Mouse (Mus musculus) CD4-positive helper T cell, adult 2 months (primary cell): Measurements from ENCODE around the gene Paip2b.
"Not testable (repeated sequence)": the region's sequence is repeated elsewhere in the genome, so short reads cannot be mapped to it uniquely, and the experiment has no call there.

ENCODE experiments used
- DNase-seq: peaks from one replicate; pipeline ENCODE4 v3.0.0-alpha.2; 2012; ENCODE audit warnings: low read depth, missing footprints, low spot score

The Paip2b gene

GRCm38 (mm10) chr6:83802033-83802432, 29.5 kb downstream of the Paip2b start:
- no peak for DNase-seq

- no peak for DNase-seq
Observed at GRCm38 (mm10) chr6:83796686-83797085, 34.9 kb downstream of the Paip2b start.

GRCm38 (mm10) chr6:83795492-83795900, 36.0 kb downstream of the Paip2b start:
- no peak for DNase-seq

GRCm38 (mm10) chr6:83794760-83795296, 36.7 kb downstream of the Paip2b start, which contains the start of gene Nagk:
Gene Nagk, plus strand, starts transcription at chr6:83794982.
- peak; percentile 98 for DNase-seq

- no peak for DNase-seq
Observed at GRCm38 (mm10) chr6:83791251-83791890, 40.2 kb downstream of the Paip2b start.

- not testable (repeated sequence) for DNase-seq
Observed at GRCm38 (mm10) chr6:83790533-83790932, 41.0 kb downstream of the Paip2b start.

- no peak for DNase-seq
Observed at GRCm38 (mm10) chr6:83788554-83788953, 43.0 kb downstream of the Paip2b start.

GRCm38 (mm10) chr6:83786426-83786825, 45.1 kb downstream of the Paip2b start:
- DNase-seq, result no peak

GRCm38 (mm10) chr6:83779026-83779425, 52.5 kb downstream of the Paip2b start:
- DNase-seq, result peak; percentile 71

- DNase-seq, result no peak
Observed at GRCm38 (mm10) chr6:83778306-83778705, 53.2 kb downstream of the Paip2b start.

GRCm38 (mm10) chr6:83775638-83776293, 55.8 kb downstream of the Paip2b start, which contains the start of gene Tex261:
Gene Tex261, minus strand, starts transcription at chr6:83775813.
- peak; percentile 93 for DNase-seq

GRCm38 (mm10) chr6:83774781-83775563, 56.6 kb downstream of the Paip2b start:
- DNase-seq, result no peak

- DNase-seq, result no peak
Observed at GRCm38 (mm10) chr6:83774126-83774525, 57.4 kb downstream of the Paip2b start.

- DNase-seq, result no peak
Observed at GRCm38 (mm10) chr6:83768485-83768884, 63.1 kb downstream of the Paip2b start.

GRCm38 (mm10) chr6:83766982-83767381, 64.6 kb downstream of the Paip2b start:
- no peak for DNase-seq

- DNase-seq, result peak; percentile 35
Observed at GRCm38 (mm10) chr6:83762880-83763431, 68.6 kb downstream of the Paip2b start.

- no peak for DNase-seq
Observed at GRCm38 (mm10) chr6:83762344-83762743, 69.2 kb downstream of the Paip2b start, which contains the start of gene Ankrd53. Gene Ankrd53, plus strand, starts transcription at chr6:83762644.

- DNase-seq, result no peak
Observed at GRCm38 (mm10) chr6:83756051-83756450, 75.5 kb downstream of the Paip2b start.
